34 mouse cellular contexts compared by ENCODE assay signal in genomic region chr16:55516994-55517393, GRCm38 (mm10).
"Had no signal": no experiment of that assay in that cellular context is flagged by ENCODE, and none has a peak within 500 bp of the region (broad histone marks: within the 10 kb centered on the region; RNA-seq: fewer than 3 reads in every experiment).

No protein-coding gene starts in this region.

- ATAC-seq: hindbrain, embryonic 16.5 days; hindbrain, postnatal 0 days; inflammation-experienced regulatory T-cells, adult 6 months; intestine, embryonic 15.5 days; intestine, embryonic 16.5 days; intestine, postnatal 0 days had no signal

- H3K36me3 ChIP-seq: heart, embryonic 12.5 days; heart, embryonic 13.5 days; heart, embryonic 15.5 days; hindbrain, embryonic 10.5 days; hindbrain, embryonic 12.5 days; hindbrain, embryonic 13.5 days; hindbrain, embryonic 15.5 days; intestine, embryonic 15.5 days; kidney, embryonic 15.5 days had no signal

- H3K9me3 ChIP-seq: heart, embryonic 12.5 days; heart, embryonic 13.5 days; heart, embryonic 15.5 days; hindbrain, embryonic 10.5 days; hindbrain, embryonic 12.5 days; hindbrain, embryonic 13.5 days; hindbrain, embryonic 15.5 days; intestine, embryonic 15.5 days; kidney, embryonic 15.5 days had no signal

- H3K27ac ChIP-seq: heart, embryonic 13.5 days; heart, embryonic 15.5 days; hindbrain, embryonic 10.5 days; hindbrain, embryonic 12.5 days; hindbrain, embryonic 13.5 days; hindbrain, embryonic 14.5 days; hindbrain, embryonic 15.5 days; hindbrain, postnatal 0 days; intestine, embryonic 15.5 days; kidney, embryonic 15.5 days; kidney, postnatal 0 days; layer of hippocampus, adult 2 months; left cerebral cortex, adult 2 months had no signal

- H3K4me3 ChIP-seq: heart, embryonic 12.5 days; heart, embryonic 13.5 days; heart, embryonic 15.5 days; hindbrain, embryonic 10.5 days; hindbrain, embryonic 12.5 days; hindbrain, embryonic 13.5 days; hindbrain, embryonic 15.5 days; intestine, embryonic 15.5 days; kidney, embryonic 15.5 days; layer of hippocampus, adult 2 months; left cerebral cortex, adult 2 months had no signal

- DNase-seq: heart, postnatal 10 days; heart, postnatal 14 days; heart, postnatal 36 days; heart, postnatal 4 days; kidney, adult 11 months; kidney, adult 18-20 months; kidney, adult 2 months; kidney, adult 8-10 months; kidney, adult 9 months; kidney, postnatal 10 days; kidney, postnatal 14 days; kidney, postnatal 25 days; kidney, postnatal 36 days; kidney, postnatal 4 days; layer of hippocampus, adult 9-11 months; layer of hippocampus, postnatal 36 days had no signal

- H3K27me3 ChIP-seq: heart, embryonic 12.5 days; heart, embryonic 13.5 days; heart, embryonic 15.5 days; hindbrain, embryonic 12.5 days; hindbrain, embryonic 13.5 days; hindbrain, embryonic 15.5 days; intestine, embryonic 15.5 days; kidney, embryonic 15.5 days had no signal

- H3K4me1 ChIP-seq: heart, embryonic 12.5 days; heart, embryonic 13.5 days; heart, embryonic 15.5 days; intestine, embryonic 15.5 days had no signal

- H3K9ac ChIP-seq: heart, embryonic 12.5 days; heart, embryonic 13.5 days; heart, embryonic 15.5 days; hindbrain, embryonic 12.5 days; hindbrain, embryonic 13.5 days; hindbrain, embryonic 14.5 days; hindbrain, embryonic 15.5 days; intestine, embryonic 15.5 days; kidney, embryonic 15.5 days had no signal
